Mouse (Mus musculus) CH12.LX (cell line): ENCODE measurements around the gene Tmem132d. TPM values are rescaled to one million over a fixed set of nuclear protein-coding genes. Genes with fewer than 3 reads are reported as not detected.

Source experiments
- DNase-seq: peaks from one replicate; pipeline ENCODE4 v3.0.0-alpha.2; 2013; ENCODE audit errors: extremely low read depth
- H3K27ac ChIP-seq: 2 replicates; pipeline ENCODE4 v1.5.1; 2012; ENCODE audit warnings: low read depth, mild to moderate bottlenecking, control low read depth, moderate library complexity; ENCODE audit not compliant: insufficient read depth
- H3K27me3 ChIP-seq: replicated peaks from 2 replicates; pipeline ENCODE3; 2012; ENCODE audit warnings: inconsistent platforms
- H3K36me3 ChIP-seq, 2 experiments: replicated peaks in 1 of 2; 2 replicates each; pipeline versions ENCODE3 to v1.6.1; 2012; ENCODE audit warnings: inconsistent platforms in 1 of 2, low read length in 1 of 2, mild to moderate bottlenecking in 1 of 2, mixed read lengths in 1 of 2, moderate library complexity in 1 of 2; ENCODE audit not compliant: control insufficient read depth in 1 of 2, insufficient read depth in 1 of 2
- H3K4me1 ChIP-seq, 2 experiments: 2 replicates each; pipeline ENCODE4 v1.6.1; 2012; ENCODE audit warnings: inconsistent platforms in 1 of 2, moderate library complexity in 1 of 2; ENCODE audit not compliant: insufficient read depth in 2 of 2, control insufficient read depth in 1 of 2
- H3K4me2 ChIP-seq: 2 replicates; pipeline ENCODE4 v1.6.1; 2012; ENCODE audit warnings: low read depth, mild to moderate bottlenecking, control low read depth; ENCODE audit not compliant: poor library complexity, insufficient read depth, severe bottlenecking
- H3K4me3 ChIP-seq, 3 experiments: fragments of 150-350 bp in 1 of 3; sonication (generic) in 1 of 3; replicated peaks in 1 of 3; 2 replicates each; pipeline versions ENCODE3 to v1.5.1; 2011 to 2012; ENCODE audit warnings: low read depth in 2 of 3, low read length in 2 of 3, mild to moderate bottlenecking in 2 of 3, moderate library complexity in 2 of 3, control low read depth in 1 of 3, improper control_type of control experiment in 1 of 3, inconsistent platforms in 1 of 3, mixed read lengths in 1 of 3; ENCODE audit not compliant: poor library complexity in 1 of 3
- H3K79me2 ChIP-seq: replicated peaks from 2 replicates; pipeline ENCODE4 v1.6.1; 2012; ENCODE audit warnings: mild to moderate bottlenecking, moderate library complexity; ENCODE audit not compliant: control insufficient read depth, poor library complexity, insufficient read depth, severe bottlenecking; ENCODE audit errors: extremely low read depth
- H3K9ac ChIP-seq: 2 replicates; pipeline ENCODE4 v1.6.1; 2012; ENCODE audit warnings: low read depth, mild to moderate bottlenecking, control low read depth, moderate library complexity; ENCODE audit not compliant: insufficient read depth
- H3K9me3 ChIP-seq: replicated peaks from 2 replicates; pipeline ENCODE3; 2012; ENCODE audit warnings: low read length, inconsistent platforms, mixed read lengths
- CHD2 ChIP-seq: IDR thresholded peaks from 2 replicates; pipeline ENCODE4 v1.6.1; 2011; ENCODE audit warnings: low read length, improper control_type of control experiment
- CTCF ChIP-seq, 2 experiments: IDR thresholded peaks in 1 of 2; conservative IDR thresholded peaks in 1 of 2; 2 replicates each; pipeline ENCODE4 v1.5.1; 2011 to 2012; ENCODE audit warnings: low read depth in 2 of 2, low read length in 2 of 2, improper control_type of control experiment in 1 of 2, inconsistent platforms in 1 of 2, mild to moderate bottlenecking in 1 of 2, moderate library complexity in 1 of 2
- E2F4 ChIP-seq: IDR thresholded peaks from 2 replicates; pipeline ENCODE4 v1.6.1; 2011; ENCODE audit warnings: low read depth, low read length, improper control_type of control experiment; ENCODE audit not compliant: insufficient replicate concordance
- JUND ChIP-seq: conservative IDR thresholded peaks from 2 replicates; pipeline ENCODE4 v1.6.1; 2011; ENCODE audit warnings: low read depth, low read length, improper control_type of control experiment
- MAFK ChIP-seq: IDR thresholded peaks from 2 replicates; pipeline ENCODE4 v1.6.1; 2011; ENCODE audit warnings: low read length, improper control_type of control experiment; ENCODE audit not compliant: insufficient replicate concordance
- MAX ChIP-seq: IDR thresholded peaks from 2 replicates; pipeline ENCODE4 v1.6.1; 2011; ENCODE audit warnings: low read length, improper control_type of control experiment
- MXI1 ChIP-seq: IDR thresholded peaks from 2 replicates; pipeline ENCODE4 v1.6.1; 2011; ENCODE audit warnings: mild to moderate bottlenecking, low read depth, low read length, improper control_type of control experiment
- MYC ChIP-seq: IDR thresholded peaks from 2 replicates; pipeline ENCODE4 v1.6.1; 2011; ENCODE audit warnings: low read depth, mild to moderate bottlenecking, improper control_type of control experiment, low read length
- PAX5 ChIP-seq: IDR thresholded peaks from 2 replicates; pipeline ENCODE4 v1.6.1; 2012; ENCODE audit warnings: low read length, inconsistent platforms, mixed read lengths
- POLR2A ChIP-seq: IDR thresholded peaks from 2 replicates; pipeline ENCODE4 v1.6.1; 2011; ENCODE audit warnings: low read depth, mild to moderate bottlenecking, improper control_type of control experiment, low read length
- POLR2AphosphoS2 ChIP-seq: IDR thresholded peaks from 2 replicates; pipeline ENCODE4 v1.6.1; 2011; ENCODE audit warnings: low read depth, low read length, improper control_type of control experiment
- RAD21 ChIP-seq: IDR thresholded peaks from 2 replicates; pipeline ENCODE4 v1.6.1; 2011; ENCODE audit warnings: low read depth, mild to moderate bottlenecking, low read length, improper control_type of control experiment, moderate library complexity
- SIN3A ChIP-seq: IDR thresholded peaks from 2 replicates; pipeline ENCODE4 v1.6.1; 2012; ENCODE audit warnings: low read length, improper control_type of control experiment, inconsistent platforms
- SMC3 ChIP-seq: IDR thresholded peaks from 2 replicates; pipeline ENCODE4 v1.6.1; 2011; ENCODE audit warnings: low read depth, low read length, improper control_type of control experiment
- TBP ChIP-seq: conservative IDR thresholded peaks from 2 replicates; pipeline ENCODE4 v1.6.1; 2011; ENCODE audit warnings: low read depth, low read length, improper control_type of control experiment
- UBTF ChIP-seq: IDR thresholded peaks from 2 replicates; pipeline ENCODE4 v1.6.1; 2012; ENCODE audit warnings: low read depth, mild to moderate bottlenecking, inconsistent platforms, low read length, improper control_type of control experiment, moderate library complexity
- USF1 ChIP-seq: IDR thresholded peaks from 2 replicates; pipeline ENCODE4 v1.6.1; 2014; ENCODE audit warnings: low read depth, mild to moderate bottlenecking, inconsistent platforms, low read length, improper control_type of control experiment
- USF2 ChIP-seq: conservative IDR thresholded peaks from 2 replicates; pipeline ENCODE4 v1.6.1; 2011; ENCODE audit warnings: low read depth, low read length, improper control_type of control experiment
- ZC3H11A ChIP-seq: IDR thresholded peaks from 2 replicates; pipeline ENCODE4 v1.6.1; 2012; ENCODE audit warnings: low read depth, mild to moderate bottlenecking, inconsistent platforms, low read length, improper control_type of control experiment
- ZMIZ1 ChIP-seq: IDR thresholded peaks from 2 replicates; pipeline ENCODE4 v1.6.1; 2012; ENCODE audit warnings: low read depth, mild to moderate bottlenecking, inconsistent platforms, low read length, improper control_type of control experiment
- ZNF384 ChIP-seq: IDR thresholded peaks from 2 replicates; pipeline ENCODE4 v1.6.1; 2012; ENCODE audit warnings: low read depth, low read length, improper control_type of control experiment, inconsistent platforms
- dilution Hi-C: fragments of 300-500 bp; cut with MboI; formaldehyde crosslinking; loops from 2 replicates; pipeline ENCODE4 v1.14.3; 2020; ENCODE audit warnings: low sequenced_read_pairs; ENCODE audit not compliant: extremely low pct_unique_long_range_greater_than_20kb, extremely low pct_ligation_motif_present
- in situ Hi-C: fragments of 300-500 bp; cut with MboI; formaldehyde crosslinking; loops from 3 replicates; pipeline ENCODE4 v1.14.3; 2019; ENCODE audit warnings: low sequenced_read_pairs, low pct_ligation_motif_present, low pct_unique_long_range_greater_than_20kb, mixed read lengths
- polyA plus RNA-seq: library from polyadenylated mRNA; unstranded; fragments of >175 nt; gene quantifications from 2 replicates; pipeline ENCODE4 v1.2.1, GENCODE M21; 2012; ENCODE audit warnings: low read depth; ENCODE audit not compliant: insufficient read length
- total RNA-seq, 2 experiments: library from RNA; depleted of rRNA; stranded (reverse); fragments of 300-350 nt in 1 of 2; fragments of >200 nt in 1 of 2; gene quantifications; 2 replicates each; pipeline ENCODE4 v1.2.3; 2012 to 2014

Gene Tmem132d
- total and polyA plus RNA-seq, 3 experiments, result not detected

GRCm38 (mm10) chr5:128407546-128407945 lies 25.3 kb downstream of the Tmem132d start:
- H3K4me2 ChIP-seq, result no peak overlapping the region
- H3K9ac ChIP-seq, result no peak overlapping the region
- H3K4me3 ChIP-seq, result no peak overlapping the region
- no peak overlapping the region for H3K27ac ChIP-seq
- TF ChIP-seq USF1 (no peak), PAX5 (no peak), RAD21 (no peak), CTCF (conservative IDR thresholded peaks at IDR 0.05 in 1 of 2, IDR thresholded peaks at IDR 0.05 in 1 of 2; ENCODE audit: low read depth in 2 of 2, low read length in 2 of 2) (no peak), USF2 (no peak), ZNF384 (no peak), MAFK (no peak), SIN3A (no peak), TBP (no peak), POLR2A (no peak)
- DNase-seq, result no peak
- no peaks in the 10 kb centered on the region for H3K27me3 ChIP-seq
- dilution Hi-C loops, result no loop called here
- peaks cover 90% of the 10 kb centered on the region for H3K9me3 ChIP-seq
- H3K4me1 ChIP-seq, result no peaks in the 10 kb centered on the region
- no peaks in the 10 kb centered on the region for H3K36me3 ChIP-seq
- in situ Hi-C loops, result no loop called here
- H3K79me2 ChIP-seq, result no peaks in the 10 kb centered on the region

DNA sequence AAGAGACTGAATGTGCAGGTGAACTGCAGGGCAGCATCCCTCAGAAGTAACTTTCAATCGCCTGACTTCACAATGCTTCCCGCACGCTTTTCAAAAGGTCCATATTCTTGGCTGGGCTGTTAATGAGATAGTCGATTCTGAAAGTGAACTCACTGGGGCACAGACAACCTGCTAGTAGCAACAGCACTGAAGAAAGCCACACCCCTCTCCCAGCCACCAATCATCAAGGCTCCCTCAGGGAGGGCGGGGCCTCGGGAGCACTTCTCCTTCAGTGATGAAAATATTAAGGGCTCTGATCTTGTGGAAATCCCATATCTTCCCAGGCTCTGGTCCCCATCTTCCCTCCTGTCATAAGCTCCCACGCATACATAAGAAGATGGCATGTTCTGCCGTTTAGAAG lies 27.8 kb downstream of the Tmem132d start:
- no peak for DNase-seq
- TF ChIP-seq ZC3H11A (no peak), POLR2AphosphoS2 (no peak)
- Histone ChIP-seq H3K79me2 (no peaks in the 10 kb centered on the region), H3K4me3 (no peak overlapping the region), H3K27me3 (no peaks in the 10 kb centered on the region), H3K4me2 (no peak overlapping the region), H3K4me1 (no peaks in the 10 kb centered on the region), H3K9me3 (peaks cover 95% of the 10 kb centered on the region), H3K27ac (no peak overlapping the region), H3K9ac (no peak overlapping the region), H3K36me3 (no peaks in the 10 kb centered on the region)
- dilution Hi-C loops (no loop called here), in situ Hi-C loops (no loop called here)

- peaks cover 93% of the 10 kb centered on the region for H3K9me3 ChIP-seq
- no peak overlapping the region for H3K27ac ChIP-seq
- H3K4me1 ChIP-seq, result no peaks in the 10 kb centered on the region
- dilution Hi-C loops (no loop called here), in situ Hi-C loops (no loop called here)
- TF ChIP-seq E2F4, result no peak
- TF ChIP-seq USF1, result no peak
- TF ChIP-seq ZMIZ1, result no peak
- no peak for TF ChIP-seq PAX5
- no peak for TF ChIP-seq MAFK
- TF ChIP-seq MYC, result no peak
- TF ChIP-seq SMC3, result no peak
- TF ChIP-seq MAX, result no peak
- TF ChIP-seq POLR2AphosphoS2, result no peak
- TF ChIP-seq TBP, result no peak
- no peak for TF ChIP-seq SIN3A
- no peak for TF ChIP-seq UBTF
- TF ChIP-seq CTCF (conservative IDR thresholded peaks at IDR 0.05 in 1 of 2, IDR thresholded peaks at IDR 0.05 in 1 of 2; ENCODE audit: low read depth in 2 of 2, low read length in 2 of 2), result no peak
- no peak for TF ChIP-seq MXI1
- TF ChIP-seq RAD21, result no peak
- TF ChIP-seq CHD2, result no peak
- TF ChIP-seq JUND, result no peak
- no peak overlapping the region for H3K9ac ChIP-seq
- DNase-seq, result no peak
- no peaks in the 10 kb centered on the region for H3K27me3 ChIP-seq
- H3K4me3 ChIP-seq, result no peak overlapping the region
- H3K4me2 ChIP-seq, result no peak overlapping the region
- no peaks in the 10 kb centered on the region for H3K79me2 ChIP-seq
- no peaks in the 10 kb centered on the region for H3K36me3 ChIP-seq
These were observed 28.7 kb downstream of the Tmem132d start for GRCm38 (mm10) chr5:128404223-128404622.
